Mouse (Mus musculus): ENCODE data around the gene Col6a6. TPM values are rescaled to one million over a fixed set of nuclear protein-coding genes. Genes with fewer than 3 reads are reported as not detected.
"Not testable (repeated sequence)": the region's sequence is repeated elsewhere in the genome, so short reads cannot be mapped to it uniquely, and the experiment has no call there.

The Col6a6 gene
- polyA plus RNA-seq, 1 experiment from 2014 or later: 1.1 TPM

- no peak overlapping the region for H3K4me2 ChIP-seq (replicated peaks; ENCODE audit: low read depth, low read length)
- no peaks in the 10 kb centered on the region for H3K27me3 ChIP-seq (ENCODE audit: insufficient read depth, low read length)
- no peak overlapping the region for H3K27ac ChIP-seq (ENCODE audit: low read length)
- no peaks in the 10 kb centered on the region for H3K4me1 ChIP-seq (ENCODE audit: insufficient read depth, low read length)
- no peak for ATAC-seq (ENCODE audit: low FRiP score, low TSS enrichment)
- no peaks in the 10 kb centered on the region for H3K9me3 ChIP-seq (ENCODE audit: low read length)
- H3K36me3 ChIP-seq (ENCODE audit: insufficient read depth, low read length): peaks cover 58% of the 10 kb centered on the region
- no peak overlapping the region for H3K4me3 ChIP-seq (ENCODE audit: low read length)
- H3K9ac ChIP-seq (replicated peaks; ENCODE audit: low read length): no peak overlapping the region
- WGBS: 94% methylated on average over 7 of the region's 7 CpGs
Observed at GRCm38 (mm10) chr9:105665269-105665668, 162.7 kb downstream of the Col6a6 start.

DNA sequence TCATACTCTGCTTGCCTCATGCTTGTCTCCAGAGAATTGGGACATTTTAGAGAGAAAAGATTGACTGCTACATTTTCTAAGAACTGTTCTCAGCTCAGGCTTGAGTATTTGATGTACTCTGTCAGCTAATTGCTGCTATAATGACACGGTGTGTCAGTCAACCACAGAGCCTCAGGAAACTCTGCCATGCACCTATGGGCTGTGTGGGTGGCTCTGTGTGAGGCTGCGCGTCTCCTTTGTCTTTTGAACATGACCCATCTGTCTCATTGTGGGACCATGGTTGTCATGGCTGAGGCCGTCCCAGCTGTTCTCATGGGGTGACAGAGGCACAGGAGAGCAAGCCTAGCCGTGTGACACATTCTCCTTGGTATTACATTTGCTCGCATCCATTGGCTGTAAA lies 168.1 kb downstream of the Col6a6 start:
- Histone ChIP-seq H3K4me1 (ENCODE audit: insufficient read depth, low read length) (no peaks in the 10 kb centered on the region), H3K9me3 (ENCODE audit: low read length) (no peaks in the 10 kb centered on the region), H3K4me2 (replicated peaks; ENCODE audit: low read depth, low read length) (no peak overlapping the region), H3K4me3 (ENCODE audit: low read length) (no peak overlapping the region), H3K9ac (replicated peaks; ENCODE audit: low read length) (no peak overlapping the region), H3K36me3 (ENCODE audit: insufficient read depth, low read length) (peaks cover 37% of the 10 kb centered on the region), H3K27me3 (ENCODE audit: insufficient read depth, low read length) (no peaks in the 10 kb centered on the region), H3K27ac (ENCODE audit: low read length) (no peak overlapping the region)
- no peak for ATAC-seq (ENCODE audit: low FRiP score, low TSS enrichment)
- 94% methylated on average over 6 of the region's 6 CpGs for WGBS

DNA sequence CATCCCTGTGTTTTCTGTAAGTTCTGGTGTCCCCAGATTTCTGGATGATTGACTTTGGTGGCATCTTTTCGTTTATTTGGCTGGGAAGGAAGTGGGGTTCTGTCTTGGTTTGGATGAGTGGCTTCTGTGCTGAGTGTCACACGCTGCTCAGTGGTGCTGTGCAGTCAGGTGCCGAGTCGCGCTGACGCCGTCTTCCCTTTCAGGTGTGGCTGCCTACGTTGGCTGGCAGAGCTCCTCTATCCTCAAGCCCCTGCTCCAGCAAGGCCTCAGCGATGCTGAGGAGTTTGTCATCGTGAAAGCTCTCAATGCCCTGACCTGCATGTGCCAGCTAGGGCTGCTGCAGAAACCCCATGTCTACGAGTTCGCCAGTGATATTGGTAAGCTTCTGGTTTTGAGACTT lies 169.7 kb downstream of the Col6a6 start:
- Histone ChIP-seq H3K9ac (replicated peaks; ENCODE audit: low read length) (no peak overlapping the region), H3K27me3 (ENCODE audit: insufficient read depth, low read length) (no peaks in the 10 kb centered on the region), H3K27ac (ENCODE audit: low read length) (no peak overlapping the region), H3K4me1 (ENCODE audit: insufficient read depth, low read length) (no peaks in the 10 kb centered on the region), H3K9me3 (ENCODE audit: low read length) (no peaks in the 10 kb centered on the region), H3K4me3 (ENCODE audit: low read length) (no peak overlapping the region), H3K4me2 (replicated peaks; ENCODE audit: low read depth, low read length) (no peak overlapping the region), H3K36me3 (ENCODE audit: insufficient read depth, low read length) (peaks cover 44% of the 10 kb centered on the region)
- 92% methylated on average over 12 of the region's 12 CpGs for WGBS
- ATAC-seq (ENCODE audit: low FRiP score, low TSS enrichment): no peak

GRCm38 (mm10) chr9:105656189-105656588 lies 171.8 kb downstream of the Col6a6 start:
- H3K4me3 ChIP-seq (ENCODE audit: low read length): no peak overlapping the region
- no peak overlapping the region for H3K9ac ChIP-seq (replicated peaks; ENCODE audit: low read length)
- ATAC-seq (ENCODE audit: low FRiP score, low TSS enrichment): peak; percentile 91
- peaks cover 27% of the 10 kb centered on the region for H3K36me3 ChIP-seq (ENCODE audit: insufficient read depth, low read length)
- 47% methylated on average over 2 of the region's 2 CpGs for WGBS
- H3K4me2 ChIP-seq (replicated peaks; ENCODE audit: low read depth, low read length): no peak overlapping the region
- no peaks in the 10 kb centered on the region for H3K4me1 ChIP-seq (ENCODE audit: insufficient read depth, low read length)
- no peaks in the 10 kb centered on the region for H3K27me3 ChIP-seq (ENCODE audit: insufficient read depth, low read length)
- no peaks in the 10 kb centered on the region for H3K9me3 ChIP-seq (ENCODE audit: low read length)
- no peak overlapping the region for H3K27ac ChIP-seq (ENCODE audit: low read length)

DNA sequence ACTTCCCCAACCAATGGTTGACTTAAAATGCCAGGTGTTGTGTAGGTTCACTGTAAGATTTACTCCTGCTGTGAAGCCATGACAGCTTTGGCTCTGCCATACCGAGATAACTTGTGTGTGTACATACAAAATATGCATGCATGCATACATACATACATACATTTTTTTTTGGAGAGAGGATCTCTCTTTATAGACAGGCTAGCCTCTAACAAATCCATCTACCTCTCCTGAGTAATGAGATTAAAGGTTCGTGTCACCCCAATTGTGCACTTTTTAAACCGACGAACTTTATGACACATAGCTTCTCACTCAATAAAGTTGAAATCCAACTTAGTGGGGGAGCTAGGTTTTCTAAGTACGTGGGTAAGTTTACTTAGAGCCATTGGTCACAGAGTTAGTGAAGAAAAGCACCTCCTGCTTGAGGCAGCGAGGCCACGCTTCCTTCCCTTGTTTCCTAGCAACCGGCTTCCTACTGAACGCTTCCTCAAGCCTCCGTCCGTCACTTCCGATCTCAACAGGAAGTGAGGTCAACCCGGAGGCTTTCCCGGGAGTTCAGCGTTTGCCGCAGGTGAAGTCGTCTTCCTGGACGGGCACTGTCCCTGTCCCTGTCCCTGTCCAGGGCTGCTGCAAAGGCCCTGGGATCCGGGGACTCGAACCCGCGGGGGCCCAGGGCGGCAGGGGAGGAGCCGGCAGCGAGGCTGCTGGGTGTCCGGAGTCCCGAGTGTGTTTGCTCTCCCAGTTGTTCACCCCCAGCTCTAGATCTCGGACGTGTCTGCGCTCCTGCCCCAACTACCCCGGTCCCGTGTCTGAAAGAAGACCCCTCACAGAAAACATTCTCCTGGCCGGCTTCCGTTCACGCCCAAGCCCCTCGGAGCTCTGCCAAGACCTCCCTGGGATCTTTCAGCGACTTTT lies 185.2 kb downstream of the Col6a6 start, which contains the start of gene Pik3r4:
Gene Pik3r4, plus strand, starts transcription at position 519 of the 912 bp plus-strand sequence.
- Histone ChIP-seq H3K27ac (ENCODE audit: low read length) (peak within 1 kb of the TSS; percentile 60), H3K4me3 (ENCODE audit: low read length) (peak within 1 kb of the TSS; percentile 97), H3K4me2 (replicated peaks; ENCODE audit: low read depth, low read length) (peak within 1 kb of the TSS; percentile 82), H3K9me3 (ENCODE audit: low read length) (no peaks in the 10 kb centered on the region), H3K9ac (replicated peaks; ENCODE audit: low read length) (peak within 1 kb of the TSS; percentile 93), H3K36me3 (ENCODE audit: insufficient read depth, low read length) (peaks cover 13% of the 10 kb centered on the region; the same call in 1 of the 2 replicates), H3K4me1 (ENCODE audit: insufficient read depth, low read length) (peaks cover 6% of the 10 kb centered on the region), H3K27me3 (ENCODE audit: insufficient read depth, low read length) (no peaks in the 10 kb centered on the region)
- peak; percentile 95 for ATAC-seq (ENCODE audit: low FRiP score, low TSS enrichment)
- 6% methylated on average over 37 of the region's 37 CpGs for WGBS

DNA sequence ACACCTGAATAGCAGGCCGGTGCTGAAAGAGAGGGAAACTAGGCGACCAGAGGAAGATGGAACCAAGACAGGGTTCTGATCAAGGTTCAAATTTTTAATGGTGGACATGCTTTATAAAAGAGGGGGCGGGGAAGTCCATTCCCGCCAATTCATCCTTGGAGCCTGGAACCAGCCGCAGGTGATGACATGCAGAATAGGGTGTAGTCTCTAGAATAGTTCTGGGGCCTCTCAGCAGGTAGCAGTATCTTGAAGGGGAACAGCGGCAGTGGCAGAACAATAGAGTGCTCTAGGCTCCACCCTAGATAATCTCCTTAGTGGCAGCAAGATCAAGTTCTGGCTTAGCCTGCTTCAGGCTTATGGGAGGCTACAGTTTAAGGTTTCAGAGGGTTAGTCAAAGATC lies 186.6 kb downstream of the Col6a6 start:
- ATAC-seq (ENCODE audit: low FRiP score, low TSS enrichment); H3K4me2 ChIP-seq (replicated peaks; ENCODE audit: low read depth, low read length); H3K4me3 ChIP-seq (ENCODE audit: low read length); H3K4me1 ChIP-seq (ENCODE audit: insufficient read depth, low read length); H3K27me3 ChIP-seq (ENCODE audit: insufficient read depth, low read length); H3K9ac ChIP-seq (replicated peaks; ENCODE audit: low read length); H3K27ac ChIP-seq (ENCODE audit: low read length); H3K9me3 ChIP-seq (ENCODE audit: low read length): not testable (repeated sequence)
- peaks cover 10% of the 10 kb centered on the region; the same call in 1 of the 2 replicates for H3K36me3 ChIP-seq (ENCODE audit: insufficient read depth, low read length)
- 83% methylated on average over 6 of the region's 6 CpGs for WGBS

Other genes starting within 250 kb of the Col6a6 start
- 24.1 and 24.2 TPM in 2 replicates for gene Pik3r4, start 185.2 kb downstream of the Col6a6 start, polyA plus RNA-seq (2015; fragmentation: Nextera tagmentation; extraction: Ambion mirVana)
- 0.41 TPM in 2 replicates for gene Col6a5, start 132.5 kb upstream of the Col6a6 start, polyA plus RNA-seq (2015; fragmentation: Nextera tagmentation; extraction: Ambion mirVana)